Mouse (Mus musculus) G1E (cell line): ENCODE measurements around the gene Gpc2.

ENCODE experiments used
- CTCF ChIP-seq: IDR thresholded peaks from 2 replicates; pipeline ENCODE4 v1.5.1; 2012; ENCODE audit warnings: low read depth, low read length, inconsistent platforms, mixed read lengths
- GATA1 ChIP-seq: IDR thresholded peaks from 2 replicates; pipeline ENCODE4 v1.6.1; 2012; ENCODE audit warnings: borderline replicate concordance, low read length, inconsistent platforms, mixed read lengths

- TF ChIP-seq CTCF = no peak
- TF ChIP-seq GATA1 = no peak
Observed at GRCm38 (mm10) chr5:138262582-138263240, 17.1 kb downstream of the Gpc2 start.
